Mouse (Mus musculus): ENCODE measurements around the gene Rab11fip3.
A peak's percentile ranks its signal among the peaks of the same experiment; 100 is the strongest.

DNA sequence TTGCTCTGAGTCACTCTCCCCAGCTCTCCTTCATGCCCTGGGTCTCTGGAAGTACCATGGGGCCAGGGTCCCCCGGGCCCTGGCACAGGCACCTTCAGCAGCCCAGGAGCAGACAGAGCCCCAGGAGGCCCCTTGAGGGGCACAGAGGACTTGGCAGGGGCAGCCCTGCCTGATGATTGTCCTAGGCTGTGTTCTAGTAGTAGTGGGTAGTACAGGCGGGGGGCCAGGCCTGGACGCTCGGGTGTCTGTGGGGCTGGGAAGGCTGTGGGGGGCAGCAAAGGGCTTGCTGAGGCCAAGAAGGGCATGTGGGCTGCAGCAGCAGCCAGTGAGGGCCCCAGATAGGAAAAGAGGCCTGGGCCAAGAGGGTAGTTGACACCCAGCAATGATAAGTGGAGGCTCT, 121.8 kb downstream of the Rab11fip3 start:
- TF ChIP-seq CTCF (IDR thresholded peaks at IDR 0.05; ENCODE audit: low read depth) (0 out of 2 replicates have a peak, but pooled peaks have one; percentile 23), EP300 (IDR thresholded peaks at IDR 0.05; ENCODE audit: low read depth) (no peak)
